Comparison of ENCODE assay signal across 17 mouse cellular contexts in genomic region chr2:166225354-166225753, GRCm38 (mm10).
"Had no signal": no experiment of that assay in that cellular context is flagged by ENCODE, and none has a peak within 500 bp of the region (broad histone marks: within the 10 kb centered on the region; RNA-seq: fewer than 3 reads in every experiment).

No protein-coding gene starts in this region.

- H3K4me2 ChIP-seq: neural tube, embryonic 12.5 days; neural tube, embryonic 13.5 days; neural tube, embryonic 15.5 days; stomach, embryonic 15.5 days had no signal

- H3K36me3 ChIP-seq: neural tube, embryonic 12.5 days; neural tube, embryonic 13.5 days; neural tube, embryonic 15.5 days; stomach, embryonic 15.5 days had no signal

- H3K9me3 ChIP-seq: neural tube, embryonic 15.5 days; stomach, embryonic 15.5 days had no signal

- H3K27ac ChIP-seq: neural tube, embryonic 12.5 days; neural tube, embryonic 13.5 days; neural tube, embryonic 15.5 days; stomach, embryonic 15.5 days; stomach, postnatal 0 days had no signal

- H3K4me1 ChIP-seq: neural tube, embryonic 15.5 days had no signal

- H3K27me3 ChIP-seq: stomach, embryonic 15.5 days had no signal

- H3K4me3 ChIP-seq: neural tube, embryonic 12.5 days; neural tube, embryonic 13.5 days; neural tube, embryonic 15.5 days; stomach, embryonic 15.5 days had no signal

- H3K9ac ChIP-seq: neural tube, embryonic 12.5 days; neural tube, embryonic 13.5 days; neural tube, embryonic 15.5 days; stomach, embryonic 15.5 days had no signal

- DNase-seq: retina, postnatal 1 day; right cerebral cortex, adult 18-20 months; right cerebral cortex, postnatal 14 days; right cerebral cortex, postnatal 25 days; right cerebral cortex, postnatal 4 days; spleen, adult 18-20 months; thymus, adult 18-20 months; thymus, adult 2 months; thymus, postnatal 14 days; thymus, postnatal 25 days; thymus, postnatal 36 days; thymus, postnatal 4 days had no signal
